Mouse (Mus musculus) hematopoietic stem cell, adult 5-6 weeks (primary cell): ENCODE measurements at regions not wholly inside any gene's neighbourhood (a gene's known extent, or its start where the extent isn't known, plus 50 kb on each side); places are given as distances from the start of the nearest gene placed in this dataset.

ENCODE experiments used
- ATAC-seq, 2 experiments: fragments of 125-278 bp in 1 of 2; replicated peaks in 1 of 2; 2 replicates each; pipeline ENCODE4 v1.8.0; 2016 to 2017; ENCODE audit warnings: inconsistent platforms in 2 of 2, mild to moderate bottlenecking in 2 of 2, moderate number of reproducible peaks in 2 of 2, low read depth in 1 of 2, moderate TSS enrichment in 1 of 2; ENCODE audit not compliant: low FRiP score in 2 of 2, poor library complexity in 2 of 2, severe bottlenecking in 2 of 2, insufficient read depth in 1 of 2, low TSS enrichment in 1 of 2

GRCm38 (mm10) chr8:92302694-92303093 lies 54.7 kb upstream of the Irx5 start:
- ATAC-seq, result no peak

GRCm38 (mm10) chr8:92301029-92301428 lies 56.4 kb upstream of the Irx5 start:
- no peak for ATAC-seq

- ATAC-seq, result no peak
These were observed 70.3 kb upstream of the Irx5 start for GRCm38 (mm10) chr8:92286841-92287811.

GRCm38 (mm10) chr8:92275755-92276154 lies 81.7 kb upstream of the Irx5 start:
- ATAC-seq, result no peak

- ATAC-seq, result no peak
These were observed 84.7 kb upstream of the Irx5 start for GRCm38 (mm10) chr8:92272726-92273125.

GRCm38 (mm10) chr8:92272073-92272472 lies 85.4 kb upstream of the Irx5 start:
- ATAC-seq, result 0 out of 4 replicates have a peak, but pooled peaks of 1 of the 2 experiments have one; percentile 12

GRCm38 (mm10) chr8:92270636-92271035 lies 86.8 kb upstream of the Irx5 start:
- no peak for ATAC-seq

GRCm38 (mm10) chr8:92267415-92267814 lies 90.0 kb upstream of the Irx5 start:
- ATAC-seq, result no peak

GRCm38 (mm10) chr8:92260056-92260455 lies 97.4 kb upstream of the Irx5 start:
- no peak for ATAC-seq

- ATAC-seq, result peak; percentile 72 to 73
These were observed 99.2 kb upstream of the Irx5 start for GRCm38 (mm10) chr8:92258258-92258657.

GRCm38 (mm10) chr8:92252597-92253375 lies 104.6 kb upstream of the Irx5 start:
- no peak for ATAC-seq

- ATAC-seq, result no peak
These were observed 111.1 kb upstream of the Irx5 start for GRCm38 (mm10) chr8:92246301-92246700.

GRCm38 (mm10) chr8:92240686-92241275 lies 116.6 kb upstream of the Irx5 start:
- no peak for ATAC-seq

GRCm38 (mm10) chr8:92231326-92232225 lies 125.8 kb upstream of the Irx5 start:
- ATAC-seq, result no peak

GRCm38 (mm10) chr8:92229526-92229925 lies 127.9 kb upstream of the Irx5 start:
- ATAC-seq, result no peak

- no peak for ATAC-seq
These were observed 132.5 kb upstream of the Irx5 start for GRCm38 (mm10) chr8:92224929-92225328.

GRCm38 (mm10) chr8:92222992-92223391 lies 134.4 kb upstream of the Irx5 start:
- no peak for ATAC-seq
